Mouse (Mus musculus) neural tube, embryonic 12.5 days (tissue): ENCODE data around the gene Foxred2. TPM values are rescaled to one million over a fixed set of nuclear protein-coding genes. Genes with fewer than 3 reads are reported as not detected.
A peak's percentile ranks its signal among the peaks of the same experiment; 100 is the strongest.

Source experiments
- ATAC-seq: fragments of 200-750 bp; cut with Nextera tagmentation; 2 replicates; pipeline ENCODE4 v1.8.0; 2017; ENCODE audit warnings: low read depth, mild to moderate bottlenecking, moderate TSS enrichment, moderate library complexity; ENCODE audit not compliant: low FRiP score
- H3K27ac ChIP-seq: fragments of 300-500 bp; sonication (generic); 2 replicates; pipeline ENCODE4 v1.5.1; 2016
- H3K27me3 ChIP-seq: fragments of 300-500 bp; sonication (generic); replicated peaks from 2 replicates; pipeline ENCODE4 v1.6.1; 2016; ENCODE audit warnings: mild to moderate bottlenecking
- H3K36me3 ChIP-seq: fragments of 300-500 bp; sonication (generic); 2 replicates; pipeline ENCODE4 v1.6.1; 2016; ENCODE audit warnings: mild to moderate bottlenecking
- H3K4me1 ChIP-seq: fragments of 300-500 bp; sonication (generic); 2 replicates; pipeline ENCODE4 v1.6.1; 2016
- H3K4me2 ChIP-seq: fragments of 300-500 bp; sonication (generic); replicated peaks from 2 replicates; pipeline ENCODE4 v1.6.1; 2016; ENCODE audit warnings: mild to moderate bottlenecking
- H3K4me3 ChIP-seq: fragments of 300-500 bp; sonication (generic); 2 replicates; pipeline ENCODE4 v1.5.1; 2016
- H3K9ac ChIP-seq: fragments of 300-500 bp; sonication (generic); 2 replicates; pipeline ENCODE4 v1.6.1; 2016; ENCODE audit warnings: mild to moderate bottlenecking
- H3K9me3 ChIP-seq: fragments of 300-500 bp; sonication (generic); 2 replicates; pipeline ENCODE4 v1.6.1; 2016; ENCODE audit warnings: mild to moderate bottlenecking
- WGBS: fragments of 180-500 bp; shearing (Covaris S2); methylation state at CpG from one replicate; pipeline ENCODE4 v1.1.7; 2016; 5-methylcytosine and 5-hydroxymethylcytosine counted together
- polyA plus RNA-seq: library from polyadenylated mRNA; unstranded; fragments of >200 nt; fragmentation: Nextera tagmentation; extraction: Ambion mirVana; gene quantifications from 2 replicates; pipeline ENCODE4 v1.2.1, GENCODE M21; 2016

Gene Foxred2
- polyA plus RNA-seq, 1 experiment from 2014 or later: 6.2 TPM

DNA sequence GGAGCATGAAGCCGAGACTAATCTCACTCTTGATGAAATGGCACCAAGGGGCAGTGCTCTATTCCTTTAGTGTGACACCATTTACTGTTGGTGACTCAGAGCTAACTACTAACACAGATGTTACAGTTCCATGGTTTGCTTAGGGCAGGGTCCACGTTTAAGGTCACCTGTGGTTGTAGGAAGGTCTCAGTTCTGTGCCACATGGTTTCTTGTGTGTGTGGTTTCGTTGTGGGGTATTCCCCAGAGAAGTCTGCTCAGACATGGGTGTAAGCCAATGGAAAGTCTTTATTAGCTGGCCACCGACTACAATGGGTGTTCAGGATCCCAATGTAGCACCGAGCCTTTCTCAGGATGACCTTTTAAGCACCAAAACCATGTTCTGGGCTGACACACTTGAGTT lies 18.0 kb downstream of the Foxred2 start:
- Histone ChIP-seq H3K36me3 (peaks cover 15% of the 10 kb centered on the region), H3K9me3 (no peaks in the 10 kb centered on the region), H3K27me3 (no peaks in the 10 kb centered on the region), H3K9ac (no peak overlapping the region), H3K4me2 (no peak overlapping the region), H3K27ac (no peak overlapping the region), H3K4me3 (no peak overlapping the region), H3K4me1 (peaks cover 2% of the 10 kb centered on the region; the same call in 1 of the 2 replicates)
- ATAC-seq: no peak
- 80% methylated on average over 5 of the region's 5 CpGs for WGBS

GRCm38 (mm10) chr15:77935673-77936375 lies 20.7 kb downstream of the Foxred2 start:
- ATAC-seq: no peak
- H3K4me1 ChIP-seq: peaks cover 4% of the 10 kb centered on the region; the same call in 1 of the 2 replicates
- no peaks in the 10 kb centered on the region for H3K36me3 ChIP-seq
- H3K27me3 ChIP-seq: no peaks in the 10 kb centered on the region
- no peak overlapping the region for H3K4me2 ChIP-seq
- no peak overlapping the region for H3K9ac ChIP-seq
- no peaks in the 10 kb centered on the region for H3K9me3 ChIP-seq
- H3K27ac ChIP-seq: no peak overlapping the region
- 82% methylated on average over 14 of the region's 14 CpGs for WGBS
- H3K4me3 ChIP-seq: no peak overlapping the region

- WGBS: 74% methylated on average over 5 of the region's 5 CpGs
- H3K4me3 ChIP-seq: no peak overlapping the region
- peaks cover 5% of the 10 kb centered on the region; the same call in 1 of the 2 replicates for H3K4me1 ChIP-seq
- H3K27ac ChIP-seq: no peak overlapping the region
- no peaks in the 10 kb centered on the region for H3K9me3 ChIP-seq
- no peak overlapping the region for H3K9ac ChIP-seq
- H3K36me3 ChIP-seq: no peaks in the 10 kb centered on the region
- H3K27me3 ChIP-seq: no peaks in the 10 kb centered on the region
- no peak overlapping the region for H3K4me2 ChIP-seq
- ATAC-seq: no peak
Measured at GRCm38 (mm10) chr15:77934968-77935367, 21.6 kb downstream of the Foxred2 start.

GRCm38 (mm10) chr15:77934326-77934725 lies 22.2 kb downstream of the Foxred2 start:
- Histone ChIP-seq H3K9me3 (no peaks in the 10 kb centered on the region), H3K4me2 (peak overlapping the region; percentile 38; the same call in 1 of the 2 replicates), H3K4me1 (peaks cover 12% of the 10 kb centered on the region), H3K27ac (no peak overlapping the region), H3K4me3 (no peak overlapping the region), H3K27me3 (no peaks in the 10 kb centered on the region), H3K36me3 (no peaks in the 10 kb centered on the region), H3K9ac (no peak overlapping the region)
- 79% methylated on average over 11 of the region's 11 CpGs for WGBS
- no peak for ATAC-seq

GRCm38 (mm10) chr15:77933770-77934169 lies 22.8 kb downstream of the Foxred2 start:
- H3K9ac ChIP-seq: no peak overlapping the region
- peaks cover 13% of the 10 kb centered on the region for H3K4me1 ChIP-seq
- no peak overlapping the region for H3K4me3 ChIP-seq
- no peaks in the 10 kb centered on the region for H3K36me3 ChIP-seq
- H3K27me3 ChIP-seq: no peaks in the 10 kb centered on the region
- WGBS: under 1% methylated on average over 14 of the region's 14 CpGs
- H3K27ac ChIP-seq: no peak overlapping the region
- ATAC-seq: no peak
- H3K9me3 ChIP-seq: no peaks in the 10 kb centered on the region
- peak overlapping the region; percentile 38 for H3K4me2 ChIP-seq

DNA sequence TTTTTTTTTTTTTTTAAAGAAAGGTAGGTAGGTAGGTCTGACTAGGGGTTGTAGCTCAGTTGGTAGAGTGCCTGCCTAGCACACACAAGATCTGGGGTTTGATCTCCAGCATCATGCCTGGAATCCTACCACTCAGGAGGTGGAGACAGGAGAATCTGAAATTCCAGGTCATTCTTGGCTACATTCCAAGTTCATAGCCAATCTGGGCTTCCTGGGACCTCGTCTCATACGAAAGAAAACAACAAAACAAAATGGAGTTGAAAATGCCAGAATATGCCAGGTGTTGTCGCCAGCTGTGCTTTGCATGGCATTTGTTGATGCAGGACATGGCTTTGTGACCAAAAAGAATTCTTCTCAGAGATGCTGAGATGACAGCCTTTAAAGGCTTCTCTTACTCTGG lies 23.3 kb downstream of the Foxred2 start:
- no peak overlapping the region for H3K9ac ChIP-seq
- no peaks in the 10 kb centered on the region for H3K9me3 ChIP-seq
- 82% methylated on average over 3 of the region's 3 CpGs for WGBS
- H3K4me1 ChIP-seq: peaks cover 14% of the 10 kb centered on the region
- H3K4me3 ChIP-seq: no peak overlapping the region
- H3K27ac ChIP-seq: no peak overlapping the region
- H3K36me3 ChIP-seq: no peaks in the 10 kb centered on the region
- no peak for ATAC-seq
- no peaks in the 10 kb centered on the region for H3K27me3 ChIP-seq
- peak overlapping the region; percentile 38; the same call in 1 of the 2 replicates for H3K4me2 ChIP-seq

DNA sequence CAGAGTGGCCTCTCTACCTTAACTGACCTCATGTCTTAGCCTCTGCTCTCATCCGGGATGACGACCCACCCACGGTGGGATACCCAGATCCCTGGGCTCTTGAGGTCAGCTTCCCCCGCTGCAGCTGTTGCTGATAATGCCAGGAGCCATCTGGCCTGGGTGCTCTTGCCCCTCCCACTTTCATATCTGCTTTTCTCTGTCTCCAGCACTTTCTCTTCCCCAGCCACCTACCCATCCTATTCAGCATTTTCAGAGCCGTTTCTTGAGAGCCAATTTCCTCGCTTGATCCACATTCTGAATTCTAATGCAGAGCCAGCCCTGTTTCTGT lies 24.9 kb downstream of the Foxred2 start:
- no peak overlapping the region for H3K9ac ChIP-seq
- peaks cover 21% of the 10 kb centered on the region for H3K4me1 ChIP-seq
- no peak overlapping the region for H3K4me3 ChIP-seq
- H3K27ac ChIP-seq: no peak overlapping the region
- H3K4me2 ChIP-seq: no peak overlapping the region
- peaks cover 1% of the 10 kb centered on the region; the same call in 1 of the 2 replicates for H3K36me3 ChIP-seq
- no peaks in the 10 kb centered on the region for H3K27me3 ChIP-seq
- WGBS: 82% methylated on average over 6 of the region's 6 CpGs
- ATAC-seq: no peak
- H3K9me3 ChIP-seq: no peaks in the 10 kb centered on the region

GRCm38 (mm10) chr15:77930986-77931688 lies 25.4 kb downstream of the Foxred2 start:
- ATAC-seq: no peak
- H3K9ac ChIP-seq: no peak overlapping the region
- H3K4me3 ChIP-seq: no peak overlapping the region
- H3K4me1 ChIP-seq: peaks cover 21% of the 10 kb centered on the region
- no peaks in the 10 kb centered on the region for H3K27me3 ChIP-seq
- peaks cover 6% of the 10 kb centered on the region; the same call in 1 of the 2 replicates for H3K36me3 ChIP-seq
- no peaks in the 10 kb centered on the region for H3K9me3 ChIP-seq
- no peak overlapping the region for H3K27ac ChIP-seq
- WGBS: 83% methylated on average over 6 of the region's 6 CpGs
- no peak overlapping the region for H3K4me2 ChIP-seq

DNA sequence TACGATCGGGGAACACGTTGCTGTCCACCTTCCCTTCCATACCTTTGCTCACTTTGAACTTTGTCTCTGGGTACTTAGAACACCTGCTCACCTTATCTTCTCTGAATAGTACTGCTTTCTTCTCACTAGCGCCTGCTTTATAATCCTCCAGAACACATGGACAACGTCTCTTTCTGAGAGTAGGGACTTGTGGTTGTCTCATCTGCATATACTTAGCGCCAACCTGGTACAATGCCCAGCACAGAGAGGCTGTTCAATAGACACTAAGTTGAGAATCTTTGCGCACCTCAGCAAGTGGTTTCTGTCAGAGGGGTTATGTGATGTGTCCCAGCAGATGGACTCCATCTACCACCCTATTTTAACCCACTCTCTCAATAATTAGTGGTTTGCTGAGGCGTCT lies 26.7 kb downstream of the Foxred2 start:
- ATAC-seq: no peak
- Histone ChIP-seq H3K27me3 (no peaks in the 10 kb centered on the region), H3K9me3 (no peaks in the 10 kb centered on the region), H3K4me2 (peak overlapping the region; percentile 80), H3K27ac (no peak overlapping the region), H3K4me3 (peak overlapping the region; percentile 67; the same call in 1 of the 2 replicates), H3K36me3 (peaks cover 10% of the 10 kb centered on the region), H3K9ac (0 out of 2 replicates have a peak overlapping the region, but pooled peaks have one; percentile 53), H3K4me1 (peaks cover 21% of the 10 kb centered on the region)
- 60% methylated on average over 8 of the region's 8 CpGs for WGBS

DNA sequence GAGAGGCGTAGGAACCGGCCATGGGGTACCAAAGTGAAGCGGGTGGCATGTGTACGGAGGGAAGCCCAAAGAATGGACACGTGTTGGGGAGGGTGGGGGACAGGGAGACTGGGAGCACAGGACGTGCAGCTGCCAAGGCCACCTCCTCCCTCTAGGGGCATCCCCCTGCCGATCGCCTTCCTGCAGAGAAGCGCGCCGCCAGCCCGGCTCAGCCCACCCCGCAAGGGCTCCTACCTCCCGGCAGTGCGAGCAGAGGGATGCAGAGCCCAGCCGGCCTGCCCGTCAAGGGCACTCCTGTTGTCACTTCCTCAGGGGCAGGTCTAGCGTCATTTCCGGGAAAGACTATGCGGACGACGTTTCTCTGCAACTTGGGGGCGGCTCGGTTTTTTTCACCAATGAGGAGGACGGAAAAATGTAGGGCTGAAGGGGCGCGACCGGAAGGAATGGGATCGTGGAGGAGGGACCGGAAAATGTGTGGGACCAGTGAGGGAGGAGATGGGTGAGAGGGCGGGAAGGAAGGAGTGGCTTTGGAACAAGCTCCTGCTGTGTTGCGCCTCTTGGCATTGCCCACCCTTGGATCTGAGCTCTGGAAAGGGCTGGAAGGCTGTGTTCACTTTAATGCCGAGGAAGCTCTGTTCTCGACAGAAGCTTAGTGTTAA lies 27.7 kb downstream of the Foxred2 start, which contains the start of gene Txn2:
Gene Txn2 (minus strand): TSS at position 334 of the 659 bp plus-strand sequence.
- Histone ChIP-seq H3K4me3 (peak within 1 kb of the TSS; percentile 67), H3K4me2 (peak within 1 kb of the TSS; percentile 80), H3K4me1 (peaks cover 21% of the 10 kb centered on the region), H3K36me3 (peaks cover 20% of the 10 kb centered on the region), H3K9ac (peak within 1 kb of the TSS; percentile 57), H3K9me3 (no peaks in the 10 kb centered on the region), H3K27ac (peak within 1 kb of the TSS; percentile 67; the same call in 1 of the 2 replicates), H3K27me3 (no peaks in the 10 kb centered on the region)
- ATAC-seq: peak; percentile 94
- under 1% methylated on average over 34 of the region's 34 CpGs for WGBS

GRCm38 (mm10) chr15:77928091-77928490 lies 28.4 kb downstream of the Foxred2 start:
- Histone ChIP-seq H3K27ac (peak overlapping the region; percentile 67; the same call in 1 of the 2 replicates), H3K9ac (peak overlapping the region; percentile 57), H3K4me1 (peaks cover 18% of the 10 kb centered on the region), H3K27me3 (no peaks in the 10 kb centered on the region), H3K9me3 (no peaks in the 10 kb centered on the region), H3K4me3 (peak overlapping the region; percentile 67), H3K36me3 (peaks cover 27% of the 10 kb centered on the region), H3K4me2 (peak overlapping the region; percentile 80)
- 31% methylated on average over 4 of the region's 4 CpGs for WGBS
- 0 out of 2 replicates have a peak, but pooled peaks have one; percentile 38 for ATAC-seq

- Histone ChIP-seq H3K36me3 (peaks cover 37% of the 10 kb centered on the region), H3K4me3 (no peak overlapping the region)
Measured at GRCm38 (mm10) chr15:77926921-77927320, 29.6 kb downstream of the Foxred2 start.

More at GRCm38 (mm10) chr15:77926921-77927320, 29.6 kb downstream of the Foxred2 start:
- no peak overlapping the region for H3K27ac ChIP-seq
- no peak overlapping the region for H3K4me2 ChIP-seq
- peaks cover 18% of the 10 kb centered on the region for H3K4me1 ChIP-seq
- H3K9ac ChIP-seq: no peak overlapping the region
- no peak for ATAC-seq
- H3K27me3 ChIP-seq: no peaks in the 10 kb centered on the region
- H3K9me3 ChIP-seq: no peaks in the 10 kb centered on the region
- WGBS: 98% methylated on average over 5 of the region's 5 CpGs
